Mouse (Mus musculus) erythroid progenitor cell, adult 5-6 weeks (primary cell): ENCODE results near the gene Creb3. TPM values are rescaled to one million over a fixed set of nuclear protein-coding genes. Genes with fewer than 3 reads are reported as not detected.
"Not testable (repeated sequence)": the region's sequence is repeated elsewhere in the genome, so short reads cannot be mapped to it uniquely, and the experiment has no call there.

Experiments
- ATAC-seq: replicated peaks from 2 replicates; pipeline ENCODE4 v1.8.0; 2016; ENCODE audit warnings: moderate number of reproducible peaks, mild to moderate bottlenecking, moderate TSS enrichment, inconsistent platforms; ENCODE audit not compliant: poor library complexity, low FRiP score, severe bottlenecking
- total RNA-seq, 2 experiments: library from RNA; stranded (forward) in 1 of 2; stranded (reverse) in 1 of 2; fragments of 150-400 nt in 1 of 2; fragments of 186-747, 209-891 nt in 1 of 2; gene quantifications; 2 replicates each; pipeline versions ENCODE4 v1.2.3 to v1.2.4; 2015 to 2017; ENCODE audit warnings: low replicate concordance in 2 of 2

The Creb3 gene
- total RNA-seq (2015; ENCODE audit: low replicate concordance): 8.0 and 12.3 TPM in 2 replicates
- 9.6 and 45.0 TPM in 2 replicates for total RNA-seq (2017; ENCODE audit: low replicate concordance)

- peak; percentile 87 for ATAC-seq
Measured at GRCm38 (mm10) chr4:43561997-43562768, at the start of gene Creb3, which contains the start of gene Tln1. Gene Creb3, plus strand, starts transcription at chr4:43562332. Gene Tln1, minus strand, starts transcription at chr4:43562691.

GRCm38 (mm10) chr4:43512653-43513052 lies 49.5 kb upstream of the Creb3 start:
- no peak for ATAC-seq

DNA sequence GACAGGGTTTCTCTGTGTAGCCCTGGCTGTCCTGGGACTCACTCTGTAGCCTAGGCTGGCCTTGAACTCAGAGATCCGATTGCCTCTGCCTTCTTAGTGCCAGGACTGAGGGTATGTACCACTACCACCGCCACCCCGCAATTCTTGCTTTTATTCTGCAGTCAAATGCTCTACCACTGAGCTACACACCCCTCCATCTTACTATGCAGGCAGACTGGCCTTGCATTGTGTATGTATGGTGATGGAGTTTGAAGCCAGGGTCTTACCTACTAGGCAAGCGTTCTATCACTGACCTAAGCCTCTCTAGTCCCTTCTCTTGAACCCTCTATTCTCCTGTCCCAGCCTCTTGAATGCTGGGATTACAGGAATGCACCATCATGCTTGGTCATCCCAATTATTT lies 48.8 kb upstream of the Creb3 start:
- no peak for ATAC-seq

DNA sequence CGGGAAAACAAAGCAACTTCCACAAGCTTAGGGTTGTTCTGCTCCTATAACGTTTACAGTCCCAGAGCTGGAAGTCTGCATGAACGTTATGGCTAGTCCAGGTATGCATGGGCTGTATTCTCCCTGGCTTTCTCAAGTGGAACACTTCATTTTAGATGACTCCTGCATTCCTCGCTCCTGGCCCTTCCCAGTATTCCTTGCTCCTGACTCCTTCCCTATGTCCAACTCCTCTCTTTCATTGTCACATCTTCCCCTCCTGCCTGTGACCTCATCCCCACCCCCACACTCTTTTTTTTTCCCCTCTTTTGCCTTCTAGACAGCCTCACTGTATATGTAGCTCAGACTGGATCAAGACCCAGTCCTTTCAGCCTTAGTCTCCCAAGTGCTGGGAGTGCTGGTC lies 48.3 kb upstream of the Creb3 start:
- ATAC-seq: no peak

- no peak for ATAC-seq
Measured at GRCm38 (mm10) chr4:43515764-43516708, 46.1 kb upstream of the Creb3 start.

DNA sequence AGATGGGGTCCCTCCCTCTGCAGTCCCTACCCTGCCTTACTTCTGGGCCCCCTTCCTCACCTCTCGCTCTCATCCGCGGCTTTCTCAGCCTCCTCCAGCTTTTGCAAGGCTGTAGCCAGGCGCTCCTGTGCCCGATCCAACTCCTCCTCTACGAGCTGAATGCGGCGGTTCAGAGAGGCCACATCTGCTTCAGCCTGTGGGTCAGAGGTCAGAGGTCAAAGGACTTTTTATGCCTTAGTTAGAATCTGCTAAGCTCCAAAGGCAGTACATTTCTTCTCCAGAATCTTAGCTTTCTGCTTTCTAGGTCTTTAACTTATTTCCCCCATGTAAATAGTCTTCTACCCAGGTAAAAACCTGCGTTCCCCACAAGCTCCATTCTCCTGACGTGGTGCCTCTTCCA lies 42.6 kb upstream of the Creb3 start:
- no peak for ATAC-seq

GRCm38 (mm10) chr4:43519956-43520355 lies 42.2 kb upstream of the Creb3 start:
- no peak; the same call in 1 of the 2 replicates for ATAC-seq

- ATAC-seq: no peak
Measured at GRCm38 (mm10) chr4:43527880-43528279, 34.3 kb upstream of the Creb3 start.

GRCm38 (mm10) chr4:43528487-43528886 lies 33.6 kb upstream of the Creb3 start:
- ATAC-seq: no peak

DNA sequence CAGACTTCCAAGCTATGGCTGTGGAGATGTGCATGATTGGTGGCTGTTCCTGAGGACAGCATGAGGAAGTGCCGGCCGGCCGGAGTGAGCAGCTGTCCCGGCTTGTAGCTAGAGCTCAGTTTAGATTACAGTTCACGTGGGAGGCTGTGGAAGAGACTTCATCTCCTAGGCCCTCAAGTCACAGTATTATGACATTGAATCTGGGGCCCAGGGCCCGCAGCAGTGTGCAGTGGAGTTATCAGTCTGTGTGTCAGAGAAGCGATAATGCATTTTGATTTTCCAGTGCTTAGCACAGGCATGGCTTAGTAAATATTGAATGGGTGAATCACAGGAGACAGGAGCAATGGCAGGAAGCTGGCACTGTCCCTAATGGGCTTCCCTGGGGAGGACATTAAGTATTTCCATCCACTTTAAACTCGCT lies 32.0 kb upstream of the Creb3 start:
- no peak for ATAC-seq

DNA sequence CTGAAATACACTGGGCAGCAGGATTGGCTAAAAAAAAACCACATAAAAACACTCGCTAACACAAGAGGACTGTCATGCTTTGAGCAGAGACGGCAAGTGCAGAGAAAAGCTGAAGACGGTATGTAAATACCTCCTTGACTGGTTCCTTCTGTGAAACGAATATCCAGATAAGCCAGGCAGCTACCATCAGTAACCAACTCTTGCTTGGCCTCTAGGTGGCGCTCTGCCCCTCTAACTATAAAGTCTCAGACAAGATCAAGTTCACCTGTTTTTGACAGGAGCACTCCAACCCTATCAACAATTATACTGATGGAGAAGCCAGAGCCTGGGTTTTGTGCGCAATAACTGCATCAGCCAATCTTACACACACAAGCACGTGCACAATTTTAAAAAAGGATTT lies 31.6 kb upstream of the Creb3 start:
- ATAC-seq: peak; percentile 80

DNA sequence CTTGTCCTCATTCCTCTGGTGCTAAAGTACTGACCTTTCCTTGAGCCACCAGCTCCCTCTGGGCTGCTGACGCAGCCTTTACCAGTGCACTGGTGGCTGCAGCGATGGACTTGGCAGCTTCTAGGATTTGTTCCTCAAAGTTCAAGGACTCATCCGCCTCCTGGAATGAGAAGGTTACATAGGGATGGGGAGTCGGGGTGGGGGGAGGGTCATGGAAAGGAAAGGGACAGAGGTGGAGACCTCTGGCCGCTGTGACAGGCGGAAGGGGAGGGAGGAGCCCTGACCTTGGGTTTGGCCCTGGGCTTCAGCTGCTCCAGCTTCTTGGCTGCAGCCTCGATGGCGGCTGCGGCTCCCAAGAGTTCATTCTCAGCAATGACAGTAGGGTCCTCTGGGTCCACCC lies 28.9 kb upstream of the Creb3 start:
- no peak for ATAC-seq

DNA sequence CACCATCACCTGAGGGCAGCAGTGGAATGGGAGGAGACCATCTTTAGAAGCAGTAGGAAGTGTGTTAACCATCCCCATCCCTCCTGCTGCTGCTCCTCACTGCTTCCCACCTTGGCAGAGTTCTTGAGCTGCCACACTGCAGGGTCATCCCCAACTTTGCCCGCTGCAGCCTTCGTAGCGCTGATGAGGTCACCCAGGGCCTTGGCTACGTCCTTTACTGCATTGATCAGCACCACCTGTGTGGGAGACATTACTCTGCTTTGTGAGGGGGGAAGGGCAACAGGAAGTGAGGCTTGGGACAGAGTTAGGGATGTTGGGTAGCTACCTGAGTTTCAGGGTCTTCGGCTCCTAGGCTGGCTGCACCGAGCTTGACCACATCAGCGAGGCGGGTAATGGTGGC lies 26.5 kb upstream of the Creb3 start:
- ATAC-seq: no peak

DNA sequence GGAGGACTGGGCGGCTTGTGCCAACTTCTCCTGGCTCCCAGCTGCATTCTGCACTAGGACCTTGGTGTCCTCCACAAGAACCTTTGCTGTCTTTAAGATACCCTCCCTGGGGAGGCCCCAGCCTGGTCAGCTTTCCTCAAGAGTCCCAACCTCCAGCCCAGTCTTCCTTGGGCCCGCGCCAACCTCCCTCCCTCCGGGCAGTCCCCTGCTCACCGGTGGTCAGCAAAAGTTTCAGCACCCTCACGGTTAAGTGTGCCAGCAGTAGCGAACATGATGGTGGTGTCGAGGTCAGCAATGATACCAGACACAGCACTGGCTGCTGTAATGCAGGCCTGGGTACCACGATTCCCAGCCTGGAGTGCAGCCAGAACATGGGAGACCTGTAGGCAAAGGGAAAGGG lies 26.1 kb upstream of the Creb3 start:
- no peak for ATAC-seq

DNA sequence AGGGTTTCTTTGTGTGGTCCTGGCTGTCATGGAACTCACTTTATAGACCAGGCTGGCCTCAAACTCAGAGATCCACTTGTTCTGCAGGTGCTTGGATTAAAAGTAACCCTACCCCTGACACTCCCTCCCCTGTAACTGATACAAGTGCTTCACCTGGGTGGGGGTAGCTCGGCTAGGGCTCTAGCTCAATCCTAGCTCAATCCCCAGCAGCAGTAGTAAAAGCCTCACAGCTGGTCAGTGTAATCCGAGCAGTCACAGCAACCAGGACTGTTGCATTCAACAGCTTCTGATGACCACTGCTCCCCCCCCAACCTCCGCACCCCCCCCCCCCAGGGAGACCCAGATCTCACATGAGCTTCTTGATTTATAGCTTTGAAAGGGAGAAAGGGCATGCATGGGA lies 20.1 kb upstream of the Creb3 start:
- no peak for ATAC-seq

DNA sequence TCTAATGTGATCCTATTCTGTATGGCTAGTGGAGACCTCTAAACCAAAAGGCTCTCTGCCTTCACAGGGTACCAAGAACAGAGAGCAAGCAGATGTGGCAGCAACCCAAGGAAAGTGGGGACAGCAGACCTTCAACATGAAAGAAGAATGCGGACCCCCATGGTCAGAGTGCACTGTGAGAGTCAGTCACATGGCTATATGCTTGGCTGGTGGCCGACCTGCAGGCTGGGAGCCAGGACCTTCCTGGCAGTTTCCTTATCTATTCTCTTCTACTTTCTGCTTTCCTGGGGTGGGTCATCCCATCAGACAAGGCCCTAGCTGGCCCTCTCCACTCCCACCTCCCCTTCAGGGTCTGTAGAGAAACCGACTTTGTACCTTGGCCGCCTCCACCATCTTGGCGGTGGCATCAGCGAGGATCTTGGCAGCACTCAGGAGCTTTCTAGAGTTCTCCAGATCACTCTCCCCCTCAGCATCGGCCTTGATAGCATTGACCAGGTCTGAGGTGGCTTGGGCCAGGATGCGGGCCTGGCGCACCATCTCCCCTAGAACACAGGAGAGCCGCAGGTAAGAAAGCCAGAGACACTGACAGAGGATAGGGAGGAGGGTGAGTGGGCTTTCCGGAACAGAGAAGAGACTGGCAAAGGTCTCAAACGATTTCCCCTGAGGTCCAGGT lies 15.6 kb upstream of the Creb3 start:
- ATAC-seq: no peak

DNA sequence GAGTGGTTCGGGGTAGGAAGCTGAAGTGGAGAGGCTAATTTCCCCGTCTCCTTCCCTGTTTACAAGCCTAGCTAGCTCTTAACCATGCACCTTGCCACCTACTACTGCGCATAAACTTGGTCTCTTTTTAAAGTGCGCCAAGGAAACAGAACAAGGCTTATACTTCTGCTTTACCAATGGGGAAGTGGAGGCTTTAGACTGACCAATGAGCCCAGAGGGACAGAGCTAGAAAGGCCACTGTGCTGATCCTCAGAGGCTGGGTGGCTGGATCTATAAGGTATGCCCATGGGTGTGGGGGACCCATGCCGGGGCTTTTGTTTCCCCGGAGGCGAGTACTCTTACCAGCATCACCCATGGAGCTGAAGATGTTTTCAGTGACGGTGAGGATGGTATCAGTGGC lies 15.0 kb upstream of the Creb3 start:
- ATAC-seq: no peak

- no peak for ATAC-seq
Measured at GRCm38 (mm10) chr4:43549055-43549454, 13.1 kb upstream of the Creb3 start.

DNA sequence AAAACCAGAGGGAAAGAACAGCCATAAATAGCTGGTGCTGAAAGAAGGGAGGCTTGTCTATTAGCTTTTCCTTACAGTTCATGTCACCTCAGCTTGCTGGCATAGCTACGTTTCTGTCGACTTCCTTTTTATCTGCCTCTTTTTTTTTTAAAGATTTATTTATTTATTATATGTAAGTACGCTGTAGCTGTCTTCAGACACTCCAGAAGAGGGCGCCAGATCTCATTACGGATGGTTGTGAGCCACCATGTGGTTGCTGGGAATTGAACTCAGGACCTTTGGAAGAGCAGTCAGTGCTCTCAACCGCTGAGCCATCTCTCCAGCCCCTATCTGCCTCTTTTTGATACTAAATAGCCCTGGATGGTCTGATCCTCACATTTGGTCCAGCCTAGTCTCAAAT lies 10.3 kb upstream of the Creb3 start:
- ATAC-seq: not testable (repeated sequence)

- ATAC-seq: no peak
Measured at GRCm38 (mm10) chr4:43552437-43552836, 9.7 kb upstream of the Creb3 start.
